Mouse (Mus musculus): ENCODE results near the gene Pard6b. TPM values are rescaled to one million over a fixed set of nuclear protein-coding genes. Genes with fewer than 3 reads are reported as not detected.

Gene Pard6b
- polyA plus RNA-seq, 1 experiment from 2014 or later = 9.2 TPM

DNA sequence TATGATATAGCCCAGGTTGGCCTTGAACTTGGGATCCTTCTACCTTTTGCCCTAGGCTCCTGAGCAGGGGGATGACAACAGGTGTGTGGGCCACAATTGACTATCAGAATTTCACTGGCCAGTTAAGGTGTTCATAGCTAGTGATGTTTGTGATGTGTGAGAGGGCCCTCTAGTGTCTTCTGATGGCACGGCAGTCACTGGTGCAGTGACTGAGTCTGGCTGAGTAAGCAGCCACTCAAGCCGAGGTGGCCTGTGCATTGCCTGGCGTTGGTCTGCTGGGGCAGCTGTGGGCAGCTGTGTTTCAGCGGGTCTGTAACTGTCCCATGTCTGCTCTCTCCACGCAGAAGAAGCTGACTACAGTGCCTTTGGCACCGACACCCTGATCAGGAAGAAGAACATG is 17.2 kb downstream of the Pard6b start:
- Histone ChIP-seq H3K9me3 (ENCODE audit: control insufficient read depth, low read length) (no peaks in the 10 kb centered on the region), H3K36me3 (ENCODE audit: control insufficient read depth, insufficient read depth, low read length) (peaks cover 22% of the 10 kb centered on the region), H3K9ac (replicated peaks; ENCODE audit: low read length) (no peak overlapping the region), H3K4me1 (ENCODE audit: control insufficient read depth, insufficient read depth, low read length) (peaks cover 15% of the 10 kb centered on the region; the same call in 1 of the 2 replicates), H3K4me2 (ENCODE audit: low read length) (no peak overlapping the region), H3K4me3 (replicated peaks; ENCODE audit: low read depth, low read length) (no peak overlapping the region), H3K27me3 (ENCODE audit: control insufficient read depth, insufficient read depth, low read length) (no peaks in the 10 kb centered on the region), H3K27ac (replicated peaks; ENCODE audit: low read depth, low read length) (no peak overlapping the region)
- ATAC-seq (ENCODE audit: low FRiP score, low TSS enrichment) (no peak), DNase-seq (peak; percentile 69)
- WGBS = 54% methylated on average over 6 of the region's 6 CpGs

- Histone ChIP-seq H3K27me3 (ENCODE audit: control insufficient read depth, insufficient read depth, low read length) (no peaks in the 10 kb centered on the region), H3K27ac (replicated peaks; ENCODE audit: low read depth, low read length) (no peak overlapping the region), H3K36me3 (ENCODE audit: control insufficient read depth, insufficient read depth, low read length) (peaks cover 22% of the 10 kb centered on the region), H3K9ac (replicated peaks; ENCODE audit: low read length) (no peak overlapping the region), H3K4me1 (ENCODE audit: control insufficient read depth, insufficient read depth, low read length) (peaks cover 12% of the 10 kb centered on the region; the same call in 1 of the 2 replicates), H3K4me2 (ENCODE audit: low read length) (no peak overlapping the region), H3K4me3 (replicated peaks; ENCODE audit: low read depth, low read length) (no peak overlapping the region), H3K9me3 (ENCODE audit: control insufficient read depth, low read length) (no peaks in the 10 kb centered on the region)
- 89% methylated on average over 13 of the region's 13 CpGs for WGBS
- DNase-seq = no peak
- no peak for ATAC-seq (ENCODE audit: low FRiP score, low TSS enrichment)
These were observed 19.2 kb downstream of the Pard6b start for GRCm38 (mm10) chr2:168100008-168100407.

- peaks cover 22% of the 10 kb centered on the region for H3K36me3 ChIP-seq (ENCODE audit: control insufficient read depth, insufficient read depth, low read length)
- no peak overlapping the region for H3K9ac ChIP-seq (replicated peaks; ENCODE audit: low read length)
- H3K9me3 ChIP-seq (ENCODE audit: control insufficient read depth, low read length) = no peaks in the 10 kb centered on the region
- no peaks in the 10 kb centered on the region for H3K27me3 ChIP-seq (ENCODE audit: control insufficient read depth, insufficient read depth, low read length)
- no peak for ATAC-seq (ENCODE audit: low FRiP score, low TSS enrichment)
- H3K4me2 ChIP-seq (ENCODE audit: low read length) = no peak overlapping the region
- no peak for DNase-seq
- no peak overlapping the region for H3K4me3 ChIP-seq (replicated peaks; ENCODE audit: low read depth, low read length)
- H3K4me1 ChIP-seq (ENCODE audit: control insufficient read depth, insufficient read depth, low read length) = peaks cover 5% of the 10 kb centered on the region; the same call in 1 of the 2 replicates
- H3K27ac ChIP-seq (replicated peaks; ENCODE audit: low read depth, low read length) = no peak overlapping the region
- WGBS = 92% methylated on average over 5 of the region's 5 CpGs
These were observed 21.0 kb downstream of the Pard6b start for GRCm38 (mm10) chr2:168101805-168102204.

GRCm38 (mm10) chr2:168103341-168103740 is 22.5 kb downstream of the Pard6b start:
- 86% methylated on average over 10 of the region's 10 CpGs for WGBS
- DNase-seq = no peak

GRCm38 (mm10) chr2:168104375-168105144 is 23.8 kb downstream of the Pard6b start:
- no peaks in the 10 kb centered on the region for H3K9me3 ChIP-seq (ENCODE audit: control insufficient read depth, low read length)
- ATAC-seq (ENCODE audit: low FRiP score, low TSS enrichment) = no peak
- no peak overlapping the region for H3K9ac ChIP-seq (replicated peaks; ENCODE audit: low read length)
- H3K36me3 ChIP-seq (ENCODE audit: control insufficient read depth, insufficient read depth, low read length) = peaks cover 8% of the 10 kb centered on the region; the same call in 1 of the 2 replicates
- no peak overlapping the region for H3K27ac ChIP-seq (replicated peaks; ENCODE audit: low read depth, low read length)
- no peaks in the 10 kb centered on the region for H3K27me3 ChIP-seq (ENCODE audit: control insufficient read depth, insufficient read depth, low read length)
- no peak for DNase-seq
- peaks cover 6% of the 10 kb centered on the region; the same call in 1 of the 2 replicates for H3K4me1 ChIP-seq (ENCODE audit: control insufficient read depth, insufficient read depth, low read length)
- WGBS = 83% methylated on average over 22 of the region's 22 CpGs
- H3K4me2 ChIP-seq (ENCODE audit: low read length) = no peak overlapping the region
- H3K4me3 ChIP-seq (replicated peaks; ENCODE audit: low read depth, low read length) = no peak overlapping the region

More at GRCm38 (mm10) chr2:168103341-168103740, 22.5 kb downstream of the Pard6b start:
- Histone ChIP-seq H3K9ac (replicated peaks; ENCODE audit: low read length) (no peak overlapping the region), H3K4me2 (ENCODE audit: low read length) (no peak overlapping the region), H3K27me3 (ENCODE audit: control insufficient read depth, insufficient read depth, low read length) (no peaks in the 10 kb centered on the region), H3K9me3 (ENCODE audit: control insufficient read depth, low read length) (no peaks in the 10 kb centered on the region), H3K4me3 (replicated peaks; ENCODE audit: low read depth, low read length) (no peak overlapping the region), H3K4me1 (ENCODE audit: control insufficient read depth, insufficient read depth, low read length) (peaks cover 6% of the 10 kb centered on the region; the same call in 1 of the 2 replicates), H3K27ac (replicated peaks; ENCODE audit: low read depth, low read length) (no peak overlapping the region), H3K36me3 (ENCODE audit: control insufficient read depth, insufficient read depth, low read length) (peaks cover 21% of the 10 kb centered on the region)
- no peak for ATAC-seq (ENCODE audit: low FRiP score, low TSS enrichment)

DNA sequence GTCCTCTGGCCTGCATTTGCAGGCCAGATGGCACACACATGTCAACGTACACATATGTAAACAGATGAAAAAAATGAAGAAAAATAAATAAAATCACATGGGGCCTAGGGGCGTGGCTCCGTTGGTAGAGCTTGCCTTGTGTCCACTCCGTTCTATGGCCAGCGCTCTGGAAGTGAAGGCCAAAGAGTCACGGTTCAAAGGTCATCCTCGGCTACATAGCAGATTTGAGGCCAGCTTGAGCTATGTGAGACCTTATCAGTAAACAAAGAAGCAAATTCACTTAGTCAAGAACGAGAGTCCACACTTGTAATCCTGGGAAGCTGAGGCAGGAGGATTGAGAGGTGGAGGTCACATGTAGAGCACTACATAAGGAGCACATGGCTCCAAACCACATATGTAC is 24.5 kb downstream of the Pard6b start:
- Histone ChIP-seq H3K9me3 (ENCODE audit: control insufficient read depth, low read length) (no peaks in the 10 kb centered on the region), H3K9ac (replicated peaks; ENCODE audit: low read length) (no peak overlapping the region), H3K4me1 (ENCODE audit: control insufficient read depth, insufficient read depth, low read length) (peaks cover 6% of the 10 kb centered on the region; the same call in 1 of the 2 replicates), H3K4me3 (replicated peaks; ENCODE audit: low read depth, low read length) (no peak overlapping the region), H3K27me3 (ENCODE audit: control insufficient read depth, insufficient read depth, low read length) (no peaks in the 10 kb centered on the region), H3K27ac (replicated peaks; ENCODE audit: low read depth, low read length) (no peak overlapping the region), H3K4me2 (ENCODE audit: low read length) (no peak overlapping the region), H3K36me3 (ENCODE audit: control insufficient read depth, insufficient read depth, low read length) (0 out of 2 replicates have a peak, but pooled peaks cover 5% of the 10 kb centered on the region)
- WGBS = 82% methylated on average over 8 of the region's 8 CpGs
- DNase-seq = no peak
- no peak for ATAC-seq (ENCODE audit: low FRiP score, low TSS enrichment)

- WGBS = 36% methylated on average over 20 of the region's 20 CpGs
- H3K9ac ChIP-seq (replicated peaks; ENCODE audit: low read length) = peak overlapping the region; percentile 31; the same call in 1 of the 2 replicates
- H3K27me3 ChIP-seq (ENCODE audit: control insufficient read depth, insufficient read depth, low read length) = no peaks in the 10 kb centered on the region
- no peaks in the 10 kb centered on the region for H3K36me3 ChIP-seq (ENCODE audit: control insufficient read depth, insufficient read depth, low read length)
- peaks cover 6% of the 10 kb centered on the region; the same call in 1 of the 2 replicates for H3K4me1 ChIP-seq (ENCODE audit: control insufficient read depth, insufficient read depth, low read length)
- H3K9me3 ChIP-seq (ENCODE audit: control insufficient read depth, low read length) = no peaks in the 10 kb centered on the region
- peak; percentile 54; the same call in 1 of the 2 replicates for ATAC-seq (ENCODE audit: low FRiP score, low TSS enrichment)
- H3K4me3 ChIP-seq (replicated peaks; ENCODE audit: low read depth, low read length) = peak overlapping the region; percentile 13
- peak overlapping the region; percentile 85 for H3K27ac ChIP-seq (replicated peaks; ENCODE audit: low read depth, low read length)
- DNase-seq = peak; percentile 81
- H3K4me2 ChIP-seq (ENCODE audit: low read length) = peak overlapping the region; percentile 41
These were observed 25.9 kb downstream of the Pard6b start for GRCm38 (mm10) chr2:168106701-168107178.

DNA sequence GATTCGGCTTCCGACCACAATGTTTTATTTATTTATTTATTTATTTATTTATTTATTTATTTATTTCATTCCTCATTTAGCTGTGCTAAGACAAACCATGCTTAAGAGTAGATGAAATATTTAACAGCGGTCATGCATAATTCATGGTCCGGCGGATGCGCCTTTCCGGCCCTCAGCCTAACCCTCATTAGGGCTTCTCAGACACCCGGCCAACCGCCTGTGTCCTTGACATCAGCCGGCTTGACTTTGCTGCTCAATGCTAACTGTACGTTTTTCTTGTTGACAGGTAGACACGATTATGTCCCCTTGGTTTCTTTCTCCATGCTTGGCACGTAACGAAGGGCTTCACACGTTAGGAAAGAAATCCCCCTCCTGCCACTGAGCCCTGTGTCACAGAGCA is 26.6 kb downstream of the Pard6b start:
- peak overlapping the region; percentile 41 for H3K4me2 ChIP-seq (ENCODE audit: low read length)
- H3K27ac ChIP-seq (replicated peaks; ENCODE audit: low read depth, low read length) = peak overlapping the region; percentile 85
- peaks cover 6% of the 10 kb centered on the region; the same call in 1 of the 2 replicates for H3K4me1 ChIP-seq (ENCODE audit: control insufficient read depth, insufficient read depth, low read length)
- no peaks in the 10 kb centered on the region for H3K27me3 ChIP-seq (ENCODE audit: control insufficient read depth, insufficient read depth, low read length)
- H3K9ac ChIP-seq (replicated peaks; ENCODE audit: low read length) = no peak overlapping the region
- H3K9me3 ChIP-seq (ENCODE audit: control insufficient read depth, low read length) = no peaks in the 10 kb centered on the region
- 49% methylated on average over 15 of the region's 15 CpGs for WGBS
- no peak overlapping the region for H3K4me3 ChIP-seq (replicated peaks; ENCODE audit: low read depth, low read length)
- H3K36me3 ChIP-seq (ENCODE audit: control insufficient read depth, insufficient read depth, low read length) = no peaks in the 10 kb centered on the region
- DNase-seq = peak; percentile 77
- no peak; the same call in 1 of the 2 replicates for ATAC-seq (ENCODE audit: low FRiP score, low TSS enrichment)
